Mouse (Mus musculus) stomach, postnatal 0 days (tissue): Measurements from ENCODE around the gene Tpbgl.

ENCODE experiments used
- CTCF ChIP-seq: IDR thresholded peaks from 2 replicates; pipeline ENCODE4 v1.5.1; 2016; ENCODE audit warnings: antibody characterized with exemption, low read depth, mild to moderate bottlenecking, moderate library complexity
- EP300 ChIP-seq: optimal IDR thresholded peaks from 2 replicates; pipeline ENCODE3; 2016; ENCODE audit warnings: antibody characterized with exemption

DNA sequence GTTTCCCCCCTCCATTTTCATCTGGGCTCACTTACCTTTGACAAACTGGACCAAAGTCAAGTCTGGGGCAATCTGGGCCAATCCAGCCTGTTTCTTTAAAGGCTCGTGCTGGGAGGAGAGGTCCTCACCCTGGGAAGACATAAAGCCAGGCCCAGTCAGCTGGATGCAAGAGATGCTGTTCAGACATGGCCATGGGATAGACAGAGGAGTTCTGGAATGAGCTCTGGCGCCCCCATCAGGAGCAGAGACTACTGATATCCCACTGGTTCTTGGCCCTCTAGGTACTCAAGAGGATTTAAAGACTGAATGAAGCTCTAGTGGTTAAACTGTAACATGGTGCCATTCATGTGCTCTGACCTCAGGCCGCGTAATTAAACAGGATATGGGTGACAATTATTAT lies 44.0 kb upstream of the Tpbgl start:
- TF ChIP-seq CTCF (no peak), EP300 (no peak)
